Mouse (Mus musculus) left cerebral cortex, postnatal 4 days (tissue): ENCODE data around the gene Thpo. TPM values are rescaled to one million over a fixed set of nuclear protein-coding genes. Genes with fewer than 3 reads are reported as not detected.

Source experiments
- DNase-seq: peaks from one replicate; pipeline ENCODE4 v3.0.0-alpha.2; 2022
- intact Hi-C: fragments of 180-260 bp; cut with DNase I; formaldehyde crosslinking; loops from one replicate; pipeline ENCODE4 v1.15.1; 2025
- total RNA-seq, 2 experiments: library from RNA; stranded (reverse); gene quantifications; 2 replicates each; pipeline ENCODE4 v1.2.3; 2021

The Thpo gene
- total RNA-seq, 2 experiments from 2014 or later, result 1.2 to 2.3 TPM

DNA sequence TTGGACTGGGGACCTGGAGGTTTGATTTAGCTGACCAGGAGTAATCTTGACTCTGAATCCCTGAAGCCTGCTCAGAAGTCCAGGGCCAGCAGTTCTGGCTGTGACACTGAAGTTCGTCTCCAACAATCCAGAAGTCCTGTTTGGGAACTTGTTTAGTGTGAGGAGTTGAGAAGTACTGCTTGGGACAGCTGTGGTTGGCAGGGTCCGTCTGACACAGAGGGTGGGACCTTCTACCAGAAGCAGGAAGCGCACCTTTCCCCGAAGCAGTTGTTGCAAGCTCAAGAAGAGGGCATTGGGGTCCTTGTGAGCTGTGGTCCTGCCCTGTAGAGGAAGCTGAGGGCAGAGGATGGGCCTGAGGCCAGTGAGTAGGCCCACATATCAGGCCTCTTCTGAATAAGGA is 8.6 kb downstream of the Thpo start:
- intact Hi-C loops, result no loop called here

GRCm38 (mm10) chr16:20725321-20725720 is 9.0 kb downstream of the Thpo start:
- DNase-seq, result no peak
- intact Hi-C loops, result no loop called here

More for the DNA sequence above, 8.6 kb downstream of the Thpo start:
- DNase-seq, result no peak

DNA sequence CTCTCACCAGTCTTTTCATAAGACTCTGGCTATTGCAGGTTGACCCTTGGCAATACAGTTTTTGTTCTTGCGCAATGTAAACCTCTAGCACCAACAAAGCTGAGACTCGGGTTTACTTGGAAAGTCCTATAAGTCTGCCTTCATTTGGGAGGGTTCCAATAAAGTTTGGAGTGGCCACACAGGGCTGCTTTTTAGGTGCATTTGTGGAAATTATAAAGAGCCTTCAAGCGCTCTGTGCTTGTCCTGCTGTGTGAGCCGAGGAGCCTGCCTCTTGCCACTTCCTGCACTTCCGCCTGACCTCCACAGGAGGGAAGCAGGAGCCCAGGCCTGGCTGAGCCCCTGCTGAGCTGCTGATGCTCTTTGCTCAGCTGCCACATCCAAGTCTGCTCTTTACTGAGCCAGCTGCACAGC is 10.0 kb downstream of the Thpo start:
- intact Hi-C loops, result no loop called here
- DNase-seq, result no peak

DNA sequence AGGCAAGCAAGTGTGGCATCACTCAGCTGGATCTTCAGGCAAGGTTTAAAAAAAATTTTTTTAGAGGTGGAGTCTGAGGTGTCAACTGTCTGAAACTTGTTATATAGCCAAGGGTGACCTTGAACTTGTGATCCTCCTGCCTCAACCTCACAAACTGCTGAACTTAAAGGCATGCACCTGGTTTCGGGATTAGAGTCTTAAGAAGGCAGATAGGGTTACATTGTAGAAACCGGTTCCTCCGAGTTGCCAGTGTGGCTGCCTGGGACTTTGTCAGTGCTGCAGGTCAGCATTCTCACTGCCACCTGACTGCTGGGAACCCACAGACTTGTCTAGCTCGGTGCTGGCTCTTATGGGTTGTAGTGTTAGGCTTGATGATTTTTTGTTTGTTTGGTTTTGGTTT is 11.1 kb downstream of the Thpo start:
- intact Hi-C loops, result no loop called here
- no peak for DNase-seq

- DNase-seq, result no peak
- intact Hi-C loops, result no loop called here
These were observed 11.6 kb downstream of the Thpo start for GRCm38 (mm10) chr16:20722736-20723135.

GRCm38 (mm10) chr16:20721808-20722207 is 12.5 kb downstream of the Thpo start:
- intact Hi-C loops, result no loop called here
- no peak for DNase-seq

GRCm38 (mm10) chr16:20717978-20718670 is 16.2 kb downstream of the Thpo start:
- intact Hi-C loops, result loop anchor here (5.0 kb wide), 1 partner anchor 474 kb away; no protein-coding TSS in a partner anchor

GRCm38 (mm10) chr16:20717181-20717977 is 16.9 kb downstream of the Thpo start, which contains the start of the genes Polr2h and Clcn2:
Polr2h (plus strand) TSS chr16:20717665.
Clcn2 (minus strand) TSS chr16:20717746.
- peak; percentile 97 for DNase-seq
- intact Hi-C loops, result loop anchor here (5.0 kb wide), 1 partner anchor 475 kb away; no protein-coding TSS in a partner anchor

More at GRCm38 (mm10) chr16:20717978-20718670, 16.2 kb downstream of the Thpo start:
- no peak for DNase-seq

- intact Hi-C loops, result loop anchor here (5.0 kb wide), 1 partner anchor 475 kb away; no protein-coding TSS in a partner anchor
- no peak for DNase-seq
These were observed 17.5 kb downstream of the Thpo start for GRCm38 (mm10) chr16:20716841-20717180.

DNA sequence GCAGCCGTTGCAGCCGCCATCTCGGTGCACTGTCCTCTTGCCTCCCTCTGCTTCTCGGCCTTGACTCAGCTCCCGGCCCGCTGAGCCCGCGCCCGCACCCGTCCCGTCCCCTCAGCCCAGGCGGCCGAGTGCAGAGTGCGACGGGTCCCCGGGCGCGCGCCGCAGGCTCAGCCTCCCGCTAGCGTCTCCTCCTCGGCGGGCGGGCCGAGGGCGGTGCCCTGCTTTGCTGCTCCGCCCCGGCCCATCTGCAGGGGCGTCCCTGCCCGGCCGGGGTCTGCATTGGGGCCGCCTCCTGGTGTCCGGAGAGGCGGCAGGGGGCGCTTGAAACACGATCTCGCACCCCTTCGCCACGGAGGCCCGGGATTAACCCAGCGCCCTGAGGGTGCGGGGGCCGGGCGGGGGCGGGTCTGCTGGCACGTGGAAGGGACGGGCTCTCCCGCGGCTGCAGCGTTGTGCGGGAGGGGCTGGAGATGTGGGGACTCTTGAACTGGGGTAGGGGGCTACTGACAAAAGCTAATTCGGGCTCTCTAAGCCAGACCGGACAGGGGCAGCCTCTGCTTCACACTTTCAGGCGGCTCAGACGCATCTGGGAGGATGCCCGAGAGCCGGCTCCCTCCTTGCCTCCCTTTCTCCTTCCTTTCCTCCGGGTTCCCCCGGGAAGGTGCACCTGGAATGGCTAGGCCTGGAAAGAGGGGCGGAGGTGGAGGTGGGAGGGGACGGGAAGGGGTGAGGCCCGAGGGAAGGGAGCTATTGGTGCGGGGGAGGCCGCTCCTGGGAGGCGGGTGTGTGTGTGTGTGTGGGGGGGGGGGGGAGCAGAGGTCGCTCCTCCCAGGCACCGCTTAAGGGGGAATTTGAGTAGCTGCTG is 18.1 kb downstream of the Thpo start:
- intact Hi-C loops, result loop anchor here (5.0 kb wide), 1 partner anchor 476 kb away; no protein-coding TSS in a partner anchor
- peak; percentile 88 for DNase-seq

DNA sequence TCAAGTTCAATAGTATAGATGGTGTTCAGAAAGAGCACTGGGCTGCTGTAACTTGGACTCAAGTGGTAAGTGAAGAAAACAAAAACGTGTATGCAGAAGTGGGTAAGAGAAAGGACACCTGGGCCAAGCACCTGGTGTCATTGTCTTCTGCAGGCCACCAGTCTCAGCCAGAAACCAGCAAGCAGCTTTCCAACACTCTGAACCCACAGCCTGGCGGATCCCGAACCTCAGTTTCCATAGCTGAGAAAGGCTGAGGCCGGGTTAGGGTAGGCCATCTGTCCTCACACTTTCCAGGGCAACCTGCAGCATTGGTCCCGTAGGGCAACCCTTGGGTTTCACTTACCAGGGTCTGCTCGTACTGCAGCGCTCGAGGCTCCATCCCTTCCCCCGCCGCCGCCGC is 18.7 kb downstream of the Thpo start:
- intact Hi-C loops, result loop anchor here (5.0 kb wide), 1 partner anchor 477 kb away; no protein-coding TSS in a partner anchor

DNA sequence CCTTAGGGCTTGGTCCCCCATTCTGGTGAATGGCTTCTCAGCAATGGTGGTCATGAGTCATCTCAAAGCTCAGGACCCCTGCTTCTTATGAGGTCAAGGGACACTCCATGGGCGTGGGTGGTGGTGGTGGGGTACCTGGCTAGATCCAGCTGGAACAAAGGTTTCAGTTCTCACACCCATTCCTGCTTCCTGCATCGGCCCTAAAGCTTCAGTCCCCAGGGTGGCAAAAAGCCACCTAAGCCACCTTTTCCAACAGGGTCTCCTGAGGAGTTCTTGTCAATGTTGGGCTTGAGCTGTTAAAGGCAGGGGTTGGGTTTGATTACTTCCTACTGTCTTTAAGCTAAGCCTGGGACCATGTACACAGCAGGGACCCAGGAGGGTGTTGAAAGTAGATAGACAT is 19.1 kb downstream of the Thpo start:
- intact Hi-C loops, result loop anchor here (5.0 kb wide), 1 partner anchor 477 kb away; no protein-coding TSS in a partner anchor
- no peak for DNase-seq

More for the DNA sequence above, 18.7 kb downstream of the Thpo start:
- no peak for DNase-seq

GRCm38 (mm10) chr16:20714307-20715080 is 19.8 kb downstream of the Thpo start:
- intact Hi-C loops, result loop anchor here (5.0 kb wide), 1 partner anchor 478 kb away; no protein-coding TSS in a partner anchor
- no peak for DNase-seq

GRCm38 (mm10) chr16:20712889-20713288 is 21.4 kb downstream of the Thpo start:
- intact Hi-C loops, result no loop called here
- no peak for DNase-seq

DNA sequence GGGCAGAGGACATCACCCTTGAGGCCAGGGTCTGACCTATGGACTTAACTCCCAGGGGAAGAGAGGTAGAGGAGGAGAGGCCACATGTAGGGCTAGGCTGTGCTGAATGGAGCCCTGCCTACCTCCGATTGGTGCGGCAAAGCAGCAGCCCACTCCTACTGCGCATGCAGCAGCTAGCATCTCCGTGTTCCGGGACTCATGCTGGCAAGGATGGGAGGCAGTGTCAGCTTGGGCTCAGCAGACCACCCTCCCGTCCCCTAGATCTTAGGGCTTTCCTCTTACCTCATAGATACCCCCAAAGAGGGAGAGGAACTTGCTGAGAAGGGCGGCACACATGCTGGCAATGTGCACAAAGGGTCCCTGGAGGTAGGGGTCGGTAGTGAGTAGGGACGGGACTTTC is 22.1 kb downstream of the Thpo start:
- intact Hi-C loops, result no loop called here

DNA sequence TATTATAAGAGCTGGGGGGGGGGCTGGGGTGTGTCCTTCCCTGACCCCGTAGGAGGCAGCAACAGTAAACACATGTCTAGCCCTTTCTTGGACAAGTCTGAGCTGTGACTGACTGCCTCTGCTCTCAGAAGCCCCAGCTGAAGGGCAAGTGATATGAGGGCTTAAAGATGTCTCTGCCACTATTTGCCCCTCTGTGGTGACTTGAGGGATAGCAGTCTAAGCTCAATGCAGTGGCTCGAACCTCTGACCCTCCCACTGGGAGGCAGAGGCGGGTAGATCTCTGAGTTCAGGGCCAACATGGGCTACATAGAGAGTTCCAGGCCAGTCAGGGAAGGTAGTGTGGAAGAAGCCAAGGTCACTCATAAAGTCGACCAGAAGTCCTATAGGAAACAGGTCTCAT is 23.5 kb downstream of the Thpo start:
- intact Hi-C loops, result no loop called here

More for the DNA sequence above, 22.1 kb downstream of the Thpo start:
- DNase-seq, result no peak

DNA sequence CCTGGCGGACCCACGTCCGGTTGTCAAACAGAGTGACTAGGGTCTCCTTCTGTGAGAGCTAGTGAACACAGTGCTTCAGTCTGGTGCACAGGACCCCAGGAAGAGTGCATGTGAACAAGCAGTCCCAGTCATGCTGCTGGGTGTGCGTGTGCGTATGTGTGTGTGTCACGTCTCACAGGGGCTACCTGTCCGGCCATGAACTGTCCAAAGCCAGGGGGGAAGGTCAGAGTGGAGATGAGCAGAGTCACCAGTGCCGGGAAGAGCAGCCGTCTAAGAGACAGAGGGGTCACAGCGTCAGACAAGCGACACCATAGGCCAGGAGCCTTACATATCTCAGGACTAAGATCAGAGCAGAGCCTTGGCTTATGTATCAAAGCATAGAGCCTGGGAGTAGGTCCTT is 23.9 kb downstream of the Thpo start:
- DNase-seq, result no peak
- intact Hi-C loops, result no loop called here

More for the DNA sequence above, 23.5 kb downstream of the Thpo start:
- no peak for DNase-seq

- DNase-seq, result peak; percentile 74
- intact Hi-C loops, result no loop called here
These were observed 25.2 kb downstream of the Thpo start for GRCm38 (mm10) chr16:20708939-20709734.
